Mouse (Mus musculus): ENCODE results near the gene D930007J09Rik.

- TF ChIP-seq CTCF (IDR thresholded peaks at IDR 0.05; ENCODE audit: low read depth) (peak; percentile 67), EP300 (optimal IDR thresholded peaks at IDR 0.05) (no peak)
These were observed 892 bp downstream of the D930007J09Rik start, which contains the start of gene Wrnip1 for GRCm38 (mm10) chr13:32801693-32802221.
